Comparison of ENCODE assay signal across 9 mouse cellular contexts in the genomic region with DNA sequence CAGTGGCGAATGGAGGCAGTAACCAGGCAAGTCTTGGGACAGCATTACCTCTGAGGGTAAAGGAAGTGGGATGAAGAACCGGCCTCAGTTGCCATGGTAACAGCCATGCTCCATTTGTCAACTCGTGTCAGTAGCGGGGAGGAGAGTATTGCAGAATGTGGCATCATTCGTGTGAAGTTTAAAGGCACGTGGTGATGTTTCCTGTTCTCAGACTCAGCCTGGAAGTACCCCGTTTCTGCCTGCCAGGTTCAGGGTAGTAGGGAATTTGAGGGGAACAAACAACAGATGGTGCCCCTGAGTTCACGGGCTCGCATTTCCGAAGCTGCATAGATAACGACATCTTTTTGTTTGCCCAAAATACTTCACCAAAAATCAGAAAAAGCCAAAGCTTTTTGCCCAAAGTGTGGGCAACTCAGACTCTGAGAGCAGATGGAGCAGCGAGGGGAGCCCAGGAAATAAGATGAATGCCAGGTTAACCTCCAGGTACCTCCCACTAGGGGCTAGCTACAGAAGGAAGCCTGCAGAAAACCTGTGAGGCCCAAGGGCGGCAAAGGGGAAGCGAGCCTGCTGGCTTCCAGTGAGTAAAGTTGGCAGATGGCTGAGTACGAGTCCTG. TPM values are rescaled to one million over a fixed set of nuclear protein-coding genes. Genes with fewer than 3 reads are reported as not detected.
A peak's percentile ranks its signal among the peaks of the same experiment; 100 is the strongest.
DNase-seq lines count a peak whose midpoint lies in the region; ATAC-seq and TF ChIP-seq lines count a peak whose summit lies in the region.
"Had no signal": no experiment of that assay in that cellular context is flagged by ENCODE, and none has a peak within 500 bp of the region (broad histone marks: within the 10 kb centered on the region; RNA-seq: fewer than 3 reads in every experiment).

No protein-coding gene starts in this region.

- no peak overlapping the region for H3K27ac ChIP-seq in heart, embryonic 10.5 days
- no peak overlapping the region for H3K27ac ChIP-seq in heart, adult 2 months
- H3K27ac ChIP-seq in embryonic facial prominence, embryonic 14.5 days (replicated peaks; ENCODE audit: low read depth, low read length): peak overlapping the region; percentile 72
- no peak overlapping the region for H3K27ac ChIP-seq in lung, postnatal 0 days (ENCODE audit: low read length)

- no peak for TF ChIP-seq EP300 in heart, adult 2 months (IDR thresholded peaks at IDR 0.05; ENCODE audit: insufficient read depth, low read depth, low read length)
- no peak for TF ChIP-seq EP300 in lung, postnatal 0 days (IDR thresholded peaks at IDR 0.05)

- no peaks in the 10 kb centered on the region for H3K27me3 ChIP-seq in heart, embryonic 10.5 days (ENCODE audit: insufficient read depth, poor library complexity, severe bottlenecking)
- peaks cover 2% of the 10 kb centered on the region for H3K27me3 ChIP-seq in heart, adult 2 months (ENCODE audit: control insufficient read depth, insufficient read depth, low read length)
- H3K27me3 ChIP-seq in embryonic facial prominence, embryonic 14.5 days (replicated peaks; ENCODE audit: control insufficient read depth, insufficient read depth, low read length): no peaks in the 10 kb centered on the region
- no peaks in the 10 kb centered on the region for H3K27me3 ChIP-seq in lung, postnatal 0 days (replicated peaks; ENCODE audit: insufficient read depth, low read length)

- 0 out of 2 replicates have a peak overlapping the region, but pooled peaks have one; percentile 20 for H3K4me2 ChIP-seq in embryonic facial prominence, embryonic 14.5 days (ENCODE audit: low read depth, low read length)
- H3K4me2 ChIP-seq in lung, postnatal 0 days (replicated peaks; ENCODE audit: low read depth, low read length): no peak overlapping the region

- intact Hi-C loops in heart, adult 2 months (cut with DNase I): no loop called here

- peaks cover 41% of the 10 kb centered on the region for H3K4me1 ChIP-seq in heart, embryonic 10.5 days
- H3K4me1 ChIP-seq in heart, adult 2 months (ENCODE audit: control insufficient read depth, insufficient read depth, low read length): peaks cover 2% of the 10 kb centered on the region; the same call in 1 of the 2 replicates
- peaks cover 36% of the 10 kb centered on the region for H3K4me1 ChIP-seq in embryonic facial prominence, embryonic 14.5 days (ENCODE audit: control insufficient read depth, insufficient read depth, low read length)
- H3K4me1 ChIP-seq in lung, postnatal 0 days (ENCODE audit: insufficient read depth, low read depth, low read length): no peaks in the 10 kb centered on the region

- no peaks in the 10 kb centered on the region; the same call in 1 of the 2 replicates for H3K79me2 ChIP-seq in heart, adult 2 months (replicated peaks; ENCODE audit: control insufficient read depth, insufficient read depth, low read length)

- H3K9me3 ChIP-seq in heart, embryonic 10.5 days: no peaks in the 10 kb centered on the region
- no peaks in the 10 kb centered on the region for H3K9me3 ChIP-seq in embryonic facial prominence, embryonic 14.5 days (ENCODE audit: control insufficient read depth, low read length)
- H3K9me3 ChIP-seq in lung, postnatal 0 days (ENCODE audit: low read length): no peaks in the 10 kb centered on the region

- no peak for TF ChIP-seq CTCF in heart, adult 2 months (IDR thresholded peaks at IDR 0.05)
- TF ChIP-seq CTCF in lung, postnatal 0 days (IDR thresholded peaks at IDR 0.05): no peak

- no peak overlapping the region for H3K4me3 ChIP-seq in heart, embryonic 10.5 days
- H3K4me3 ChIP-seq in heart, adult 2 months: no peak overlapping the region
- H3K4me3 ChIP-seq in embryonic facial prominence, embryonic 14.5 days (ENCODE audit: low read depth, low read length): no peak overlapping the region
- no peak overlapping the region for H3K4me3 ChIP-seq in lung, postnatal 0 days (ENCODE audit: low read depth, low read length)

- no peak overlapping the region for H3K9ac ChIP-seq in heart, adult 2 months (ENCODE audit: low read depth, low read length)
- peak overlapping the region; percentile 21; the same call in 1 of the 2 replicates for H3K9ac ChIP-seq in embryonic facial prominence, embryonic 14.5 days (ENCODE audit: low read depth, low read length)
- no peak overlapping the region for H3K9ac ChIP-seq in lung, postnatal 0 days (replicated peaks; ENCODE audit: low read depth)

- no peak for TF ChIP-seq POLR2A in heart, adult 2 months (IDR thresholded peaks at IDR 0.05; ENCODE audit: insufficient read depth, low read depth, low read length)

- 28% methylated on average over 15 of the region's 15 CpGs for WGBS in heart, embryonic 10.5 days
- 44% methylated on average over 15 of the region's 15 CpGs for WGBS in heart, adult 2 months
- WGBS in embryonic facial prominence, embryonic 14.5 days: 19% methylated on average over 15 of the region's 15 CpGs
- 20% methylated on average over 15 of the region's 15 CpGs for WGBS in lung, postnatal 0 days

- peak; percentile 51 for ATAC-seq in embryonic facial prominence, embryonic 14.5 days (ENCODE audit: low read depth)
- ATAC-seq in lung, postnatal 0 days: peak; percentile 32; the same call in 1 of the 2 replicates

- H3K36me3 ChIP-seq in heart, embryonic 10.5 days: no peaks in the 10 kb centered on the region
- H3K36me3 ChIP-seq in heart, adult 2 months (ENCODE audit: control insufficient read depth, insufficient read depth, low read length): no peaks in the 10 kb centered on the region
- no peaks in the 10 kb centered on the region for H3K36me3 ChIP-seq in embryonic facial prominence, embryonic 14.5 days (ENCODE audit: control insufficient read depth, insufficient read depth, low read length)
- no peaks in the 10 kb centered on the region for H3K36me3 ChIP-seq in lung, postnatal 0 days (ENCODE audit: insufficient read depth, low read length)

- DNase-seq in heart, embryonic 10.5 days (ENCODE audit: low spot score): peak; percentile 78
- no peak for DNase-seq in heart, adult 2 months
- peak; percentile 67 for DNase-seq in ZHBTc4 (ENCODE audit: low read depth, low spot score)
- DNase-seq in embryonic facial prominence, embryonic 14.5 days (ENCODE audit: low spot score): peak; percentile 84
- peak; percentile 21 to 29 for DNase-seq in kidney, adult 8-10 months
- DNase-seq in lung, postnatal 0 days (ENCODE audit: low spot score): peak; percentile 36
- DNase-seq in retina, embryonic 14.5 days (ENCODE audit: low spot score): peak; percentile 88
- no peak for DNase-seq in ovary, adult 18-20 months (ENCODE audit: low spot score)

RNA-seq across cellular contexts. Expression of a gene that starts 50.3 kb away (rescaled TPM):
- polyA plus RNA-seq in heart, embryonic 10.5 days (2016; fragmentation: Nextera tagmentation; extraction: Ambion mirVana): not detected in 2 replicates
- total RNA-seq in heart, adult 2 months (2021): not detected
- not detected in 2 replicates for polyA plus RNA-seq in heart, adult 2 months (2012; rRNA removed)
- not detected in 2 replicates for polyA plus RNA-seq in embryonic facial prominence, embryonic 14.5 days (2014; fragmentation: Nextera tagmentation; extraction: Ambion mirVana)
- polyA plus RNA-seq in lung, postnatal 0 days (2015; fragmentation: Nextera tagmentation; extraction: Ambion mirVana): not detected in 2 replicates
- total RNA-seq: layer of hippocampus, adult 18-20 months had no signal

RNA-seq across cellular contexts. Expression of a gene that starts 56.3 kb away (rescaled TPM):
- polyA plus RNA-seq in heart, embryonic 10.5 days (2016; fragmentation: Nextera tagmentation; extraction: Ambion mirVana): 7.0 and 11.0 TPM in 2 replicates
- total RNA-seq in heart, adult 2 months (2021): 10 to 100 TPM; 35.3 to 37.5 TPM
- polyA plus RNA-seq in heart, adult 2 months (2012; rRNA removed): 15.0 and 22.5 TPM in 2 replicates
- polyA plus RNA-seq in embryonic facial prominence, embryonic 14.5 days (2014; fragmentation: Nextera tagmentation; extraction: Ambion mirVana): 18.1 and 18.7 TPM in 2 replicates
- 7.6 and 9.9 TPM in 2 replicates for polyA plus RNA-seq in lung, postnatal 0 days (2015; fragmentation: Nextera tagmentation; extraction: Ambion mirVana)

Comparison
In these comparisons a context has a peak if more than half of its experiments do, and no peak if none do; other contexts are left out.
1. DNase-seq: peak in heart, embryonic 10.5 days (single experiment), ZHBTc4 (single experiment), embryonic facial prominence, embryonic 14.5 days (single experiment), kidney, adult 8-10 months (2 of 2), lung, postnatal 0 days (single experiment) and retina, embryonic 14.5 days (single experiment); none in heart, adult 2 months (0 of 2) and ovary, adult 18-20 months (single experiment).